Mouse (Mus musculus): ENCODE results near the gene Enah.

Enah gene

DNA sequence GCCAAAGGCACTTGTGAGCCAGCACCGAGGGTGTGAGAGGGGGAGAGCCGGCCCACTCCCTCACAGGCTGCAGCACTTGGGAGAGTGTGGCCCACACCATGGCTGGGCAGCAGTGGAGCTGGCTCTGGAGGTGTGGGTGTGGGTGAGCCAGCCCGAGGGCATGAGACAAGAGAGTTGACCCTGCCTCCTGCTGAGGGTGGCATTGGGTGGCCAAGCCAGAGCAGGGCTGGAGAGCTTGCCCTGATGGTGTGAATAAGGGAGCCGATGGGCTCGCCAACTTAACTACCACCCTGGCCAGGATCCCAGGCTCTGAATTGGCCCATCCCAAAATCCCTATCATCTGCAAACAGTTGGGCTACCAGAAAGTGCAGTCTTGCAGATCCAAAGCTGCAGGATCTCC, 141.4 kb downstream of the Enah start:
- no peak for DNase-seq (ENCODE audit: low read depth, low spot score)

GRCm38 (mm10) chr1:181877088-181877487, 142.7 kb downstream of the Enah start:
- DNase-seq (ENCODE audit: low read depth, low spot score), result no peak

DNA sequence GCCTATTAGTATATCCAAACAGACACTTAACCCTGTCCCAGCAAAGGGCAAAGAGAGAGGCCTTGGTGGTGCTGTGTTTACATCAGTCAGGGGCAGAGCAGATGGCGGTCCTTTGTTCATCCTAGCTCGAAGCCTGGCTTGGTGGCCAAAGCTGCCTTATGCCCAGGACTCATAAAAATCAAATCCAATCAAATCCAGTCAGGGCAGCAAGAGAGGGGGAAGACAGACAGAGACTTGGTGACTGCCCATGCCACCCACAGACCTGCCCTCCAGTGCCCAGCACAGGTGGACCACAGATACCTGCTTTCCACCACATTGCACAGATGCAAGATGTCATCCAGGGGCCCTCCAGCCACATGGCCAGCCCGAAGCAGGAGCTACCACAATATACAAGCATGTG, 143.1 kb downstream of the Enah start:
- DNase-seq (ENCODE audit: low read depth, low spot score), result no peak

- no peak for DNase-seq (ENCODE audit: low read depth, low spot score)
These were observed 146.5 kb downstream of the Enah start for GRCm38 (mm10) chr1:181873086-181873920.

DNA sequence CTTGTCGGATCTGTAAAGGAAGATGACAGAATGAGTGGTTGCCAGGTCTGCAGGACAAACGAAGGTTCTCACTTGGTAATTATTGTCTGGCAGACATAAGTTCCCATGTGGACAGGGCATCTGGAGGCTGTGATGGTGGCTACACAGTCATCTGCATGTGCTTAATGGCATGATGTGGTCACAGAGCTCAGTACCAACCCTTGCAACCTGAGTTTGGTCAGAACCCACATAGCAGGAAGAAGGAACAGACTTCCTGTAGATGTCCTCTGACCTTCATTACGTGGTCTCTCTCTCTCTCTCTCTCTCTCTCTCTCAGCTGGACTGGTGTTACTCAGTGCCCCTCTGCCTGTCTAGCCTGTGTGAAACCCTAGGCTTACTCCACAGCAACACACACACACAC, 147.2 kb downstream of the Enah start:
- DNase-seq (ENCODE audit: low read depth, low spot score), result no peak

DNA sequence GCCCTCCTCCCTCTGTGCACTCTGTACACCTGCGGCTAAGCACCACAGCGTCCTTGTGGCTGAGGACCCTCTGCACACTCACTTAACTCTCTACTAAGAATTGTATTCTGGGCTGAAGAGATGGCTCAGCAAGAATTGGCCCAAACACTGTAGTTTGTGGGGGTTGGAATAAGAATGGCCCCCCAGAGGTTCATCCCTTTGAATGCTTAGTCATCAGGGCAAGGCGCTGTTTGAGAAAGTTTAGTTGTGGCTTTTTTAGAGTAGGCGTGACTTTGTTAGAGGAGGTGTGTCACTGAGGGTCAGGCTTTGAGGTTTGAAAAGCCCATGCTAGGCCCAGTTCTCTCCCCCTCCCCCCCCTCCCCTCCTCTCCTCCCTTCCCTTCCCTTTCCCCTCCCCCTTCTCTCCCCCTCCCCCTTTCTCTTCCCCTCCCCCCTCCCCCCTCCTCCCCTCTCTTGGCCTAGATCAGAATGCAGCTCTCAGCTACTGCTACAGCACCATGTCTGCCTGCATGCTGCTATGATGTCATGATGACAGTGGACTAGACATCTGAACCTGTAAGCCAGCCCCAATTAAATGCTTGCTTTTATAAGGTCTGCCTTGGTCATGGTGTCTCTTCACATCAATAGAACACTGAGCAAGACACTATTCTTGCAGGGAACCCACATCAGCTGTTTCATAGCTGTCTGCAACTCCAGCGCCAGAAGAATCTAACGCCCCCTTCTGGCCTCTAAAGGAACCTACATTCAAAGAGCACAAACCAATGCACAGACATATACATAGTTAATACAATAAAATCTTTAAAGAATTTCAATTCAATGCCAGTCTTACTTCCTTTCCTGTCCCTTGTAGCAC, 153.1 kb downstream of the Enah start:
- no peak for DNase-seq (ENCODE audit: low read depth, low spot score)

DNA sequence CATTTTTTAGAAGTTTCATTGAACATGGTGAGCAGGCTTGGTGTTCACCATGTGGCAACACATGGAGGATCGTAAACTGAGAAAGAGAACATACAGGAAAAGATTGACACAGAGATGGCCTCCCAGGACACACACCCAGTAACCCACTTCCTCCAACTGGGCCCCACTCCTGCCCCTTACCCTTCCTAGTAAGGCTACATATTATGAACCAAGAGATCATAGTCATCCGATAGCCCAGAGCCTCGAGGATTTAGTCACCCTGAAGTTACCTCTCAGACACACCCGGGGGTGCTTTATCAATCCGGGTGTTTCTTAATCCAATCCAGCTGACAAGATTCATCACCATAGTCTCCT, 153.9 kb downstream of the Enah start:
- DNase-seq (ENCODE audit: low read depth, low spot score), result no peak

DNA sequence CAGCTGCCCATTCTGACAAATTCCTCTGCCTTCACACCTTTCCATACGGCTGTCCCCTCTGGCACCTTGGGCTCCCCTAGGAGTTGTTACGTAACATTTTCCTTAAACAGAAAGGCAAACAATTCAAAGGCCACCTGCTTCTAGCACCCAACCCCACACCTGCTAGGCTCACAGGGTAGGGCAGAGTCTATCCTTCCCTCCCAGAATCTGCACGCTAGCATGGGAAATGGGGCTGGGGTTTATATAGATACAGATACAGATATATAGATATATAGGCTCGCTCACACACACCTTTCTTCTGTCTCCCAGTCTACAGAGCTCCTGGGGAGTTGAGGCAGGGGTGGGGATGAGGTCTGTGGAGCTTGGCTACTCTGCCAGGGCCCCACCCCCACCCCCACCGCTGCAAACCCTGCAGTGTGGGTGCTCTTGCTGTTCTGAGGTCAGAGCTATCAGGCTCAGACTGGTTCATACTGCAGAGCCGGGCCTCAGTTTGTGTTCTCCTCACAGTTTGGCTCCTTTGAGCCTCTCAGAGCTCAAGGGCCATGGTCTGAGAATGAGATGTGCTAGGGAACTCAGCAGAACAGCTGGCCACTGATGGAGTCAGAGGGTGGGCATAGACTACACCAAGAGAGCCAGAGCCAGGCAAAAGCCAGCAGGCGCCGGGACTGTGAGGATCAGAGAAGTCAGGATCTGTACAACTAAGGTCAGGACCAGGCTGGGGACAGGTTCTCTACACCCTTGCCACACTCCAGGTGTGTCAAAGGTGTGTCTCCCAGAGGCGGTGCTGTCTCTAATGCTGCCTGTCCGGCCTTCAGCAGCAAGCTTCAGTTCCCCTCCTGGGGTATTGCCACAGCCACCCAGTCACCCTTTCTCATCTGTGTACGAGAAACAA, 154.6 kb downstream of the Enah start:
- DNase-seq (ENCODE audit: low read depth, low spot score), result no peak

GRCm38 (mm10) chr1:181863431-181863830, 156.4 kb downstream of the Enah start:
- DNase-seq (ENCODE audit: low read depth, low spot score), result no peak

DNA sequence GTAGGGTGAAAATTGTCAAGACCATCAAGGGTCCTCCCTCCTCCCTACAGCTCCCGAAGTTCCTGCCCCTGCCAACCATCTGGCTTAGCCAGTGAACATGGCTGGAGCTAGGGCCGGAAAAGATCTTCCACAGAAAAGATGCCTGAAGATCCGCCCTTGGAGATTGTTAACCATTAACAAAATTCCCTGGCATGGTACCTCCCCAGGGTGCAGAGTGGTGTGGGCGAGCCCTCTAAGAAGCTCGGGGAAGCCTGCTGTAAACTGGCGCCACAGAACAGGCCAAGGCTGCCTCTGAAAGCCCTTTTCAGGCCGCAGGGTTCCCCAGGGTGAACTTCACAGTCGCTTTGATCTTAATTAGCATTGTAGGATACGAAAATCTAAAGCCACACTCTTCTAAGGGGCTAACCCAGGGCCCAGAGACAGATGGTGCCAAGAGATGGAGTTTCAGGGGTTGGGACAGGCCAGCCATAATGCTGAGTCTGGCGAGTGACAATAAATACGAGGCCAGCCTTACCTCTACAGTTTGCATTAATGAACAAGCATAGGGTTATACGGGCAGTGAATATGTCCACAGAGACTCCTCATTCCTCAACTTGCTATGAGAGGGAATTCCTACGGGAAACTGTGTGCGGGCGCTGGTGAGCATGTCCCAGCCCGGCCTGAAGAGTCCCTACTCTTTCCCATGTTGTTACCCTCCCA, 157.0 kb downstream of the Enah start:
- no peak for DNase-seq (ENCODE audit: low read depth, low spot score)

GRCm38 (mm10) chr1:181861181-181861902, 158.4 kb downstream of the Enah start:
- no peak for DNase-seq (ENCODE audit: low read depth, low spot score)

DNA sequence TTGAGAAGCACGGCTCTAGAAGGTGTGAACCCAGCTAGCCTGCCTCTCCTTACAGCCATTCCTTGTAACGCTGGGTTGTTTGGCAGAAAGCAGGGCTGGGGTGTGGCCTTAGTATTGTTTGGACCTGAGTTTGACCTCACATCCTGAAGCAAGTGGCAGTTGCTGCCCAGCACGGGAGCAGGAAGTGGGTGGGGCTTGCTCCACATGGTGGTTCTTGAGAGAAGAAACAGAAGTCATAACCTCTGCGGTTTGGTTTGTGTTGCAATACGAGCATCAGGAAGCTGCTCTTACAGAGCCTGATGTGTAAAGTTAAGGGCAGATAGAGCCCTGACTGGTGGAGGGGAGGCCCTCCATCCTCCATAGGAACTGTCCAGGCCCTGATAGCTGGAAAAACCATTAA, 159.1 kb downstream of the Enah start:
- DNase-seq (ENCODE audit: low read depth, low spot score), result peak; percentile 55

DNA sequence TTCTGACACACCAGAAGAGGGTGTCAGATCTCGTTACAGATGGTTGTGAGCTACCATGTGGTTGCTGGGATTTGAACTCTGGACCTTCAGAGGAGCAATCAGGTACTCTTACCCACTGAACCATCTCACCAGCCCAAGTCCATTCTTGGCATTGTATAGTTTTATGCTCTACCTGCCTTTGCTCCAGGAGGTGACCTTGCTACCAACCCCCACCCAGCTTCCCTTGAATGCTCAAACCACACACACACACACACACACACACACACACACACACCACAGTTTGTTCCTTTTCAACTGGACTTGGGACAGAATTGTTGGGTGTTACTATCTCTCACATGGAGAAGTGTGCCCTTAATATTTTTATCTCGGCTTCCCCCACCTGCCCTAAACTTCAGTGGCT, 163.5 kb downstream of the Enah start:
- DNase-seq (ENCODE audit: low read depth, low spot score), result no peak

- DNase-seq (ENCODE audit: low read depth, low spot score), result no peak
These were observed 165.0 kb downstream of the Enah start for GRCm38 (mm10) chr1:181854829-181855228.

DNA sequence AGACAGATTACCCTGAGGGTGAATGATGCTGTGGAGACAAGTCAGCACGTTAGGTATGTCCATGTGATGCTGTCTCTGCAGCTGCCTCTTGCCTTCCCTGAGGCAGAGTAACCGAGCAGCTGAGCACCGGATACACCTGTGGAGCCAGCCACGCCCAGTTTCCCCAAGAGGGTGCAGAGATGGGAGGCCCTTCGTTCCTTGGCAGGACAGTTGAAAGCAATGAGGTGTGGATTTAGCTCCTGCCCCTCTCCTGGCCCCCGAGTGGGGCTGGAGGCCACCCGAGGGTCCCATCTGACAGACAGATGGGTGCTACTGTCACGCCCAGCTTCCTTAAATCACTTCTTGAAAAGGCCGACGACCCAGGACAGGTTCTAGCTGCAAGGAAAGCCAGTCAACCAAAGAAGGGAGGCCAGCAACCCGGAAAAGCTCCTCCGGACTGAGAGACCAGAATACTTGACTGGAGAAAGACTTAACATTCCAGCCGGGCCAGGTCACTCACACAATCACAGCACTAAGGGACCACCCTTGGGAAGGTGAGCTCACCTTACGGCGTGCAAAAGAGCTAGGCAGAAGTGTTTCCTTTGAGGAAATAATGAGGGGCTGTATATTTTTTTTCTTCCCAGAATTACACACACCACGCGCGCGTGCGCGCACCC, 166.6 kb downstream of the Enah start:
- peak; percentile 52 for DNase-seq (ENCODE audit: low read depth, low spot score)

DNA sequence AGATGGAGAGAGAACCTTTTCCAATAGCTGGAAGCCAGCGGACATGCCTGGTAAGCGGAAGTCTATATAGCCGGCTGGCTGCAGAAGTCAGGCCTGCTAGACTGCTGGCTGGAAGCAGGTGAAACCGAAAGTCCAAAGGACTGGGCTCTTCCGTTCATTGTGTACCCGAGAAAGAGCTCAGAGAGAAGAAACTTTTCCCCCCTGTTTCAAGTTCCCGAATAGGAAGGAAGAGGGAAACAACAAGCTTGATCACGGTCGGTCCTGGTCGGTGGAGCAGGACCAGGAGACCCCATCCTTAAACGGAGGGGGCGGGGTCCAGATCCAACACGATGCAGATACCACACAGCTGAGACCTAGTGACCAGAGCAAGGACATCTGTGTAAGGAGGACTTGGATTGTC, 167.3 kb downstream of the Enah start:
- no peak for DNase-seq (ENCODE audit: low read depth, low spot score)

GRCm38 (mm10) chr1:181851521-181852310, 168.1 kb downstream of the Enah start:
- no peak for DNase-seq (ENCODE audit: low read depth, low spot score)

GRCm38 (mm10) chr1:181850441-181850840, 169.3 kb downstream of the Enah start:
- DNase-seq (ENCODE audit: low read depth, low spot score), result peak; percentile 56

DNA sequence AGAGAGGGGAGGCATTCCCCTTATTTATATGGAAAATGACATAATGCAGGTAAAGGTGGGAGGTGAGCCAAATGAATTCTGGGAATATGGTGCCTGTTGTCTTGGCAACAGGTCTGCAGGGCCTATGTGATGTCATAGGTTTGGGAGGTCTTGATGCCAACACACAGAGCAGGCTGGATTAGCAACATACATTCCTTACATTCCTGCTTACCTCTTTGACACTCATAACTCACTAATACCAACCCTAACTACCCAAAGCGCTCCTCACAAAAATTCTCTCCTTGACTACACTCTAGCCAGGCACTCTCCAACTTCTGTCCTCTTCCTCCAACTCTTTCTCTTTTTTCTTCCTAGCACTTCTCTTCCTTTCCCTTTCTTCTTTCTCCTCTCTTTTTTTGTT, 171.6 kb downstream of the Enah start:
- peak; percentile 33 for DNase-seq (ENCODE audit: low read depth, low spot score)
